Mouse (Mus musculus): ENCODE data around the gene Tes. TPM values are rescaled to one million over a fixed set of nuclear protein-coding genes. Genes with fewer than 3 reads are reported as not detected.

Gene Tes
- polyA plus RNA-seq, 1 experiment from 2014 or later = 7.7 TPM

DNA sequence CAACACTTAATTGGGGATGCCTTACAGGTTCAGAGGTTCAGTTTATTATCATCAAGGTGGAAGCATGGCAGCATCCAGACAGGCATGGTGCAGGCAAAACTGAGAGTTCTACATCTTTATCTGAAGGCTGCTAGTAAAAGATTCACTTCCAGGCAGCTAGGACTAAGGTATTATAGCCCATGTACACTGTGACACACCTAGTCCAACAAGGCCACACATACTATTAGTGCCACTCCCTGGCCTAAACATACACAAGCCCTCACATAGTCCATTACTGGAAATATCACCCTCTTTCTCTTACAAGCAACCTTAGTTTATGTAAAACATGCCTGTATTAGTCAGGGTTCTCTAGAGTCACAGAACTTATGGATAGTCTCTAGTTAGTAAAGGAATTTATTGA lies 29.7 kb upstream of the Tes start:
- H3K9me3 ChIP-seq (ENCODE audit: low read length) = no peaks in the 10 kb centered on the region
- H3K4me3 ChIP-seq (ENCODE audit: low read depth, low read length) = no peak overlapping the region
- H3K27ac ChIP-seq (ENCODE audit: low read depth) = no peak overlapping the region
- ATAC-seq (no peak), DNase-seq (no peak)
- H3K27me3 ChIP-seq (ENCODE audit: insufficient read depth, low read length) = no peaks in the 10 kb centered on the region
- H3K9ac ChIP-seq (replicated peaks) = no peak overlapping the region
- H3K4me1 ChIP-seq (ENCODE audit: insufficient read depth) = no peaks in the 10 kb centered on the region
- no peak overlapping the region for H3K4me2 ChIP-seq (ENCODE audit: low read depth, low read length)
- no peaks in the 10 kb centered on the region for H3K36me3 ChIP-seq (replicated peaks; ENCODE audit: insufficient read depth, low read length)
- TF ChIP-seq CTCF (IDR thresholded peaks at IDR 0.05; ENCODE audit: low read depth) (no peak), EP300 (IDR thresholded peaks at IDR 0.05; ENCODE audit: low read depth) (no peak)

DNA sequence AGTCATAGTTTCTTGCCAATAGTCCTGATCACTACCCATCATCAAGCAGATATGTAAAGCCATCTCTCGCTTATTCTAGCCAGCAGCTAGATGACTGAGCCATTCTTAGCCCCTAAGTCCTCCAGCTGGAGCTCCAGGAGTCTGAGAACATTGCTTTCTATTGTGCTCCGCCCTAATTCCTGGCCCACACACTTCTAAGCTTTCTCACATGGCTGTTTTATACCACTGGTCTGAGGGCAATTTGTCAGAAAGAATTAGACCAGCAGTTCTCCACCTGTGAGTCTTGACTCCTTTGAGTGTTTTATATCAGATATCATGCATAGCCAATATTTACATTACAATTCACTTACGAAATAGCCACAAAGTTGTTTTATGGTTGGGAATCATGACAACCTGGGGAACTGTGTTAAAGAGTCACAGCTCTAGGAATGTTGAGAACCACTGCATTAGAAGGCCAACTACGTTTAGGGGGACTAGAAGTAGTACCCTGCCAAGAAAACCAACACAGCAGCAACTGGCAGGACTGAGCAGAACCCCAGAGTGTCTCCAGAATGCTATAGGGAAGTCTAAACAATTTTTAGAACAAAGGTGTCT lies 13.4 kb upstream of the Tes start:
- H3K9me3 ChIP-seq (ENCODE audit: low read length) = no peaks in the 10 kb centered on the region
- H3K9ac ChIP-seq (replicated peaks) = no peak overlapping the region
- H3K27ac ChIP-seq (ENCODE audit: low read depth) = no peak overlapping the region
- H3K27me3 ChIP-seq (ENCODE audit: insufficient read depth, low read length) = no peaks in the 10 kb centered on the region
- no peak overlapping the region for H3K4me3 ChIP-seq (ENCODE audit: low read depth, low read length)
- H3K36me3 ChIP-seq (replicated peaks; ENCODE audit: insufficient read depth, low read length) = no peaks in the 10 kb centered on the region
- no peak for ATAC-seq
- TF ChIP-seq CTCF (IDR thresholded peaks at IDR 0.05; ENCODE audit: low read depth) (no peak), EP300 (IDR thresholded peaks at IDR 0.05; ENCODE audit: low read depth) (no peak)
- no peak overlapping the region for H3K4me2 ChIP-seq (ENCODE audit: low read depth, low read length)
- DNase-seq = no peak
- 70% methylated on average over 4 of the region's 4 CpGs for WGBS (ENCODE audit: insufficient replicate concordance)
- H3K4me1 ChIP-seq (ENCODE audit: insufficient read depth) = peaks cover 3% of the 10 kb centered on the region; the same call in 1 of the 2 replicates

DNA sequence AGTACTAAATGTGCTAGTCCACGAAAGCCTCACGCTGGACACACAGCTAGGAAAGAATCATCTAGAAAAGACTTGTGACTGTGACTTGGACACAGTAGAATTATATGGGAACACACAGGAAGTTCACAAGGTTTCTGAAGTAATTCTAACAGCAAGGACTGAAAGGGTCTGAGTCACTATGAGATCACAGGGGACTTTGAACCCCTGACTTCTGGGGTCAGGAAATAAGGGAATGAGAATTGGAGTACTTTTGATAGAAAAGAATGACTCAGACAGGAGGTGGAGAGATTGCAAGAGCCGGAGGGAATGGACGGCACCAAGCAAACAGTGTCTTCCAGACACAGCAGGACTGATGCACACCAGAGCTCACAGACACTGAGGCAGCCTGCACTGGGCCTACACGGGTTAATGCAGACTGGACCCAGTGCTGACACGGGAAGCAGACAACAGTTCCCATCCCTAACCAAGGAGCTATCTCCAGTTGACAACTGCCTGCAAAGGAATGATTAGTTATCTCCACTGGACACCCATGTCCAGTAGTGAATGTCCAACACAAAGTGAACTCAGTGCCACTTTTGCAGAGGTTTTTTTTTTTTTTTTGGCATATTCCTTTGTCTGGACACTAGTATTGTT lies 11.8 kb upstream of the Tes start:
- Histone ChIP-seq H3K27ac (ENCODE audit: low read depth) (no peak overlapping the region), H3K4me3 (ENCODE audit: low read depth, low read length) (no peak overlapping the region), H3K4me1 (ENCODE audit: insufficient read depth) (peaks cover 3% of the 10 kb centered on the region; the same call in 1 of the 2 replicates), H3K36me3 (replicated peaks; ENCODE audit: insufficient read depth, low read length) (no peaks in the 10 kb centered on the region), H3K4me2 (ENCODE audit: low read depth, low read length) (no peak overlapping the region), H3K9me3 (ENCODE audit: low read length) (no peaks in the 10 kb centered on the region), H3K27me3 (ENCODE audit: insufficient read depth, low read length) (no peaks in the 10 kb centered on the region), H3K9ac (replicated peaks) (no peak overlapping the region)
- WGBS (ENCODE audit: insufficient replicate concordance) = 67% methylated on average over 6 of the region's 6 CpGs
- ATAC-seq (no peak), DNase-seq (no peak)
- TF ChIP-seq EP300 (IDR thresholded peaks at IDR 0.05; ENCODE audit: low read depth) = no peak
- TF ChIP-seq CTCF (IDR thresholded peaks at IDR 0.05; ENCODE audit: low read depth) = no peak

DNA sequence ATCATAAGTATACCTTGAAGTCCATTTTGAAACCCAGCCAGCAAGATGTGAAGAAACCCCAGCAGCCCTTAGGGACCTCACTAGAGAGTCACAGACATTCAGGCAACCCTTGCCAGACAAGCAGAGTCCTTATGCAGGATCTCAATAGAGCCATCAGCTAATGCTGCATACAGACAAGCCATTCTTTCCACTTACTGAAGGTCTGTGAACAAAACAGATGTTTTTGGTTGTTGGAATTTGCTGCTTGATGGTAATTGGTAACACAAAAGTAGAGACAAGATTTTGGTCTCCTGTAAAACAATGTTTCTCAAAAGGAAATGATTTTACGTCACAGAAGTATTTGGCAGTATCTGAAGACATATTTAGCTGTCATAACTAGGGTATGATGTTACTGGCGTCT lies 10.2 kb upstream of the Tes start:
- no peak for ATAC-seq
- no peak for TF ChIP-seq CTCF (IDR thresholded peaks at IDR 0.05; ENCODE audit: low read depth)
- no peak for TF ChIP-seq EP300 (IDR thresholded peaks at IDR 0.05; ENCODE audit: low read depth)
- 69% methylated on average over 2 of the region's 2 CpGs for WGBS (ENCODE audit: insufficient replicate concordance)

DNA sequence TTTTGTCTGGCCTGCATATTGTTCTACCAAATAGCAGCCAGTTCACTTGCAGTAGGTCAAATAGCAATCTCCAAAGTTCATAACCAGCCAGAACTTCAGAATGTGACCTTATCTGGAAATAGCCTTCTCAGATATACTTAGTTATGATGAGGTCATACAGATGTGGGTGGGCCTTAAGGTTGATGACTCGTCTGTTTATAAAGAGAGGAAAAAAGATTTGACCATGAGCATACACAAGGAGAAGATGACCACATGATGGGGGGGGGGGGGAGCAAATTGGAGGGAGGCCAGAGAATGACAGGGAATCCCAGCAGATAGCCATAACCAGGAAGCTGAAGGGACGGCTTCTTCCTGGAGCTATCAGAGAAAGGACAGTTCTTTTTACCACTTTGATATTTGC lies 9.3 kb upstream of the Tes start:
- DNase-seq (peak; percentile 47), ATAC-seq (peak; percentile 42)
- Histone ChIP-seq H3K9me3 (ENCODE audit: low read length) (no peaks in the 10 kb centered on the region), H3K9ac (replicated peaks) (no peak overlapping the region), H3K27me3 (ENCODE audit: insufficient read depth, low read length) (no peaks in the 10 kb centered on the region), H3K4me1 (ENCODE audit: insufficient read depth) (peaks cover 6% of the 10 kb centered on the region; the same call in 1 of the 2 replicates), H3K36me3 (replicated peaks; ENCODE audit: insufficient read depth, low read length) (no peaks in the 10 kb centered on the region), H3K4me2 (ENCODE audit: low read depth, low read length) (no peak overlapping the region), H3K27ac (ENCODE audit: low read depth) (no peak overlapping the region), H3K4me3 (ENCODE audit: low read depth, low read length) (no peak overlapping the region)
- WGBS (ENCODE audit: insufficient replicate concordance) = 34% methylated on average over 2 of the region's 2 CpGs
- TF ChIP-seq CTCF (IDR thresholded peaks at IDR 0.05; ENCODE audit: low read depth) = no peak
- TF ChIP-seq EP300 (IDR thresholded peaks at IDR 0.05; ENCODE audit: low read depth) = no peak

More for the DNA sequence above, 10.2 kb upstream of the Tes start:
- Histone ChIP-seq H3K9ac (replicated peaks) (no peak overlapping the region), H3K4me3 (ENCODE audit: low read depth, low read length) (no peak overlapping the region), H3K36me3 (replicated peaks; ENCODE audit: insufficient read depth, low read length) (no peaks in the 10 kb centered on the region), H3K27me3 (ENCODE audit: insufficient read depth, low read length) (no peaks in the 10 kb centered on the region), H3K4me1 (ENCODE audit: insufficient read depth) (peaks cover 6% of the 10 kb centered on the region; the same call in 1 of the 2 replicates), H3K9me3 (ENCODE audit: low read length) (no peaks in the 10 kb centered on the region), H3K4me2 (ENCODE audit: low read depth, low read length) (no peak overlapping the region), H3K27ac (ENCODE audit: low read depth) (no peak overlapping the region)
- DNase-seq = no peak

DNA sequence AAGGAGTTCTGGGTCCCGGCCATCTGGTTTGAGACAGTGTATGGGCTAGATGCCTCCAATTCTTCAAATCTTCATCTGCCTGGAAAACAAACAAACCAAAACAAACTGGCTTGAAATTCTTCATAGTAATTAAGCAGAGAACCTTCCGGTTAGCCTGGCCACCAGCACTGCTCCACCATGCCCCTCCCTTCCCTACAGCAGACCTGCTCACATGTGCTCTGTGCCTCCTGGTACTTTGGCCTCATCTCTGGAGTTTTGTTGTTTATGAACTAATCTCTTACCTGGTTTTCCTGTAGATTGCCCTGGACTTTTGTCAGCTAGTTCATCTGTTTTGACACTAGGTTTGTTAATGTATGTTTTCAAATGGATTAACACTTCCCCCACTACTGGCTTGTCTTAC lies 5.4 kb upstream of the Tes start:
- peak; percentile 72 for ATAC-seq
- Histone ChIP-seq H3K4me1 (ENCODE audit: insufficient read depth) (peaks cover 7% of the 10 kb centered on the region; the same call in 1 of the 2 replicates), H3K4me3 (ENCODE audit: low read depth, low read length) (no peak overlapping the region), H3K9me3 (ENCODE audit: low read length) (no peaks in the 10 kb centered on the region), H3K27me3 (ENCODE audit: insufficient read depth, low read length) (no peaks in the 10 kb centered on the region), H3K4me2 (ENCODE audit: low read depth, low read length) (no peak overlapping the region), H3K27ac (ENCODE audit: low read depth) (peak overlapping the region; percentile 39; the same call in 1 of the 2 replicates), H3K36me3 (replicated peaks; ENCODE audit: insufficient read depth, low read length) (no peaks in the 10 kb centered on the region), H3K9ac (replicated peaks) (no peak overlapping the region)
- no peak for TF ChIP-seq CTCF (IDR thresholded peaks at IDR 0.05; ENCODE audit: low read depth)
- DNase-seq = peak; percentile 17
- WGBS (ENCODE audit: insufficient replicate concordance) = 57% methylated on average over 2 of the region's 2 CpGs
